Mouse (Mus musculus) megakaryocyte, embryonic 14.5 days (primary cell): ENCODE data around the gene Igf2bp1.

Source experiments
- FLI1 ChIP-seq: IDR thresholded peaks from 2 replicates; pipeline ENCODE4 v1.6.1; 2012; ENCODE audit warnings: low read length, inconsistent platforms, mixed read lengths
- GATA1 ChIP-seq: IDR thresholded peaks from 3 replicates; pipeline ENCODE4 v1.6.1; 2012; ENCODE audit warnings: mixed read lengths, low read length, inconsistent platforms, borderline replicate concordance

- TF ChIP-seq GATA1 (no peak), FLI1 (no peak)
Observed at GRCm38 (mm10) chr11:95987854-95988447, 17.8 kb downstream of the Igf2bp1 start.
